ENCODE assay signal across 7 mouse cellular contexts in the genomic region with DNA sequence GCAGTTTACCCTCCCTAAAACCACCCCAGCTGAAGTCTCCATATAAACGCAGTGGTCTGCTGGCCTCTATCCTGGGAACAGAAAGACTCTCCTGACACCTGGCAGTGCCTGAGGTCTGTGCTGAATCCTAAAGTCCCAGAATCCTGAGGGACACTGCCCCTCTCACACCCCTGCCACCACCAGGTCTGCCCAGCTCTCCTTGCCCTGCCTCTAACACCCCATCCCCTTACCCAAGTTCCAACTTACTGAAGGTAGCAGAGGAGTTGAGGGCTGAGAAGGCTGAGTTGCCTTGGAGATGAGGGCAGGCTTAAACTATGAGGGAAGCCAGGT. TPM values are rescaled to one million over a fixed set of nuclear protein-coding genes. Genes with fewer than 3 reads are reported as not detected.
DNase-seq lines count a peak whose midpoint lies in the region; ATAC-seq and TF ChIP-seq lines count a peak whose summit lies in the region.

No protein-coding gene starts in this region.

- peaks cover 3% of the 10 kb centered on the region; the same call in 1 of the 2 replicates for H3K9me3 ChIP-seq in liver, embryonic 11.5 days (ENCODE audit: control insufficient read depth, low read length)
- H3K9me3 ChIP-seq in forebrain, embryonic 10.5 days, result peaks cover 10% of the 10 kb centered on the region
- no peaks in the 10 kb centered on the region for H3K9me3 ChIP-seq in hindbrain, postnatal 0 days (ENCODE audit: low read length)
- H3K9me3 ChIP-seq in neural tube, embryonic 15.5 days (replicated peaks), result no peaks in the 10 kb centered on the region

- H3K4me1 ChIP-seq in liver, embryonic 11.5 days (replicated peaks; ENCODE audit: control insufficient read depth, insufficient read depth, low read length), result peaks cover 5% of the 10 kb centered on the region
- H3K4me1 ChIP-seq in forebrain, embryonic 10.5 days, result peaks cover 58% of the 10 kb centered on the region
- peaks cover 26% of the 10 kb centered on the region for H3K4me1 ChIP-seq in hindbrain, postnatal 0 days (ENCODE audit: insufficient read depth, low read length)
- peaks cover 56% of the 10 kb centered on the region for H3K4me1 ChIP-seq in neural tube, embryonic 15.5 days

- H3K4me2 ChIP-seq in liver, embryonic 11.5 days, result peak overlapping the region; percentile 46
- peak overlapping the region; percentile 67 for H3K4me2 ChIP-seq in hindbrain, postnatal 0 days (ENCODE audit: low read depth, low read length)
- H3K4me2 ChIP-seq in neural tube, embryonic 15.5 days, result peak overlapping the region; percentile 83

- DNase-seq in liver, embryonic 11.5 days (ENCODE audit: low spot score), result no peak
- no peak for DNase-seq in liver
- no peak for DNase-seq in forebrain, embryonic 10.5 days (ENCODE audit: extremely low spot score, low spot score)
- no peak for DNase-seq in hindbrain, postnatal 0 days (ENCODE audit: low spot score)
- DNase-seq in right cerebral cortex, postnatal 10 days (ENCODE audit: low spot score in 2 of 2), result no peak

- H3K36me3 ChIP-seq in liver, embryonic 11.5 days (ENCODE audit: control insufficient read depth, insufficient read depth, low read length), result peaks cover 2% of the 10 kb centered on the region; the same call in 1 of the 2 replicates
- H3K36me3 ChIP-seq in forebrain, embryonic 10.5 days (replicated peaks), result peaks cover 56% of the 10 kb centered on the region
- H3K36me3 ChIP-seq in hindbrain, postnatal 0 days (ENCODE audit: insufficient read depth, low read length), result peaks cover 14% of the 10 kb centered on the region
- peaks cover 22% of the 10 kb centered on the region for H3K36me3 ChIP-seq in neural tube, embryonic 15.5 days

- WGBS in liver, embryonic 11.5 days, result 22% methylated on average over 1 of the region's 1 CpGs
- 11% methylated on average over 1 of the region's 1 CpGs for WGBS in forebrain, embryonic 10.5 days
- WGBS in hindbrain, postnatal 0 days, result 12% methylated on average over 1 of the region's 1 CpGs
- 6% methylated on average over 1 of the region's 1 CpGs for WGBS in neural tube, embryonic 15.5 days

- no peak overlapping the region for H3K27ac ChIP-seq in liver, embryonic 11.5 days (ENCODE audit: low read depth, low read length)
- peak overlapping the region; percentile 99 for H3K27ac ChIP-seq in forebrain, embryonic 10.5 days
- H3K27ac ChIP-seq in hindbrain, postnatal 0 days, result peak overlapping the region; percentile 89
- H3K27ac ChIP-seq in neural tube, embryonic 15.5 days (replicated peaks), result peak overlapping the region; percentile 98

- no peak overlapping the region for H3K4me3 ChIP-seq in liver, embryonic 11.5 days (ENCODE audit: low read depth, low read length)
- peak overlapping the region; percentile 64 for H3K4me3 ChIP-seq in forebrain, embryonic 10.5 days
- H3K4me3 ChIP-seq in hindbrain, postnatal 0 days (ENCODE audit: low read length), result peak overlapping the region; percentile 33
- peak overlapping the region; percentile 43 for H3K4me3 ChIP-seq in neural tube, embryonic 15.5 days (replicated peaks)

- peaks cover 58% of the 10 kb centered on the region for H3K27me3 ChIP-seq in liver, embryonic 11.5 days (replicated peaks; ENCODE audit: control insufficient read depth, insufficient read depth, low read length)
- peaks cover 45% of the 10 kb centered on the region for H3K27me3 ChIP-seq in forebrain, embryonic 10.5 days (ENCODE audit: poor library complexity, severe bottlenecking)
- H3K27me3 ChIP-seq in hindbrain, postnatal 0 days (ENCODE audit: insufficient read depth, low read length), result no peaks in the 10 kb centered on the region
- no peaks in the 10 kb centered on the region for H3K27me3 ChIP-seq in neural tube, embryonic 15.5 days (replicated peaks)

- TF ChIP-seq CTCF in hindbrain, postnatal 0 days (IDR thresholded peaks at IDR 0.05; ENCODE audit: low read depth), result no peak

- no peak for ATAC-seq in liver, embryonic 11.5 days (replicated peaks; ENCODE audit: low FRiP score)
- ATAC-seq in hindbrain, postnatal 0 days, result no peak
- no peak for ATAC-seq in neural tube, embryonic 15.5 days (ENCODE audit: low FRiP score)
- ATAC-seq in megakaryocyte progenitor cell, adult 5-6 weeks (replicated peaks; ENCODE audit: poor library complexity), result no peak

- no peak overlapping the region for H3K9ac ChIP-seq in liver, embryonic 11.5 days (ENCODE audit: low read depth, low read length)
- H3K9ac ChIP-seq in hindbrain, postnatal 0 days (replicated peaks; ENCODE audit: low read length), result peak overlapping the region; percentile 54
- peak overlapping the region; percentile 59 for H3K9ac ChIP-seq in neural tube, embryonic 15.5 days (replicated peaks)

RNA-seq across cellular contexts. Expression of gene Ddr1, which starts 7.0 kb away (rescaled TPM):
- 13.2 and 15.9 TPM in 2 replicates for polyA plus RNA-seq in liver, embryonic 11.5 days (2014; fragmentation: Nextera tagmentation; extraction: Ambion mirVana)
- 105 and 112 TPM in 2 replicates for polyA plus RNA-seq in forebrain, embryonic 10.5 days (2016; fragmentation: Nextera tagmentation; extraction: Ambion mirVana)
- total RNA-seq in hindbrain, postnatal 0 days (2014; rRNA removed), result 108 and 139 TPM in 2 replicates
- 63.3 and 66.3 TPM in 2 replicates for polyA plus RNA-seq in hindbrain, postnatal 0 days (2015; fragmentation: Nextera tagmentation; extraction: Ambion mirVana)
- 73.8 and 76.4 TPM in 2 replicates for polyA plus RNA-seq in neural tube, embryonic 15.5 days (2015; fragmentation: Nextera tagmentation; extraction: Ambion mirVana)
- 0.15 TPM in 1 of 2 replicates, not detected in the other for total RNA-seq in megakaryocyte progenitor cell, adult 5-6 weeks (2015)
- 0.25 TPM in 1 of 2 replicates, not detected in the other for total RNA-seq in megakaryocyte progenitor cell, adult 5-6 weeks (2017)

RNA-seq across cellular contexts. Expression of gene Gtf2h4, which starts 23.9 kb away (rescaled TPM):
- polyA plus RNA-seq in liver, embryonic 11.5 days (2014; fragmentation: Nextera tagmentation; extraction: Ambion mirVana), result 55.3 and 58.6 TPM in 2 replicates
- 59.3 and 62.3 TPM in 2 replicates for polyA plus RNA-seq in forebrain, embryonic 10.5 days (2016; fragmentation: Nextera tagmentation; extraction: Ambion mirVana)
- total RNA-seq in hindbrain, postnatal 0 days (2014; rRNA removed), result 26.1 and 27.2 TPM in 2 replicates
- polyA plus RNA-seq in hindbrain, postnatal 0 days (2015; fragmentation: Nextera tagmentation; extraction: Ambion mirVana), result 18.6 and 21.3 TPM in 2 replicates
- polyA plus RNA-seq in neural tube, embryonic 15.5 days (2015; fragmentation: Nextera tagmentation; extraction: Ambion mirVana), result 24.1 and 30.7 TPM in 2 replicates
- total RNA-seq in megakaryocyte progenitor cell, adult 5-6 weeks (2015), result 26.2 and 31.8 TPM in 2 replicates
- 24.8 and 29.5 TPM in 2 replicates for total RNA-seq in megakaryocyte progenitor cell, adult 5-6 weeks (2017)

RNA-seq across cellular contexts. Expression of gene Vars2, which starts 30.0 kb away (rescaled TPM):
- 18.8 and 20.6 TPM in 2 replicates for polyA plus RNA-seq in liver, embryonic 11.5 days (2014; fragmentation: Nextera tagmentation; extraction: Ambion mirVana)
- polyA plus RNA-seq in forebrain, embryonic 10.5 days (2016; fragmentation: Nextera tagmentation; extraction: Ambion mirVana), result 19.3 and 20.2 TPM in 2 replicates
- 37.3 and 46.8 TPM in 2 replicates for total RNA-seq in hindbrain, postnatal 0 days (2014; rRNA removed)
- 12.6 and 14.8 TPM in 2 replicates for polyA plus RNA-seq in hindbrain, postnatal 0 days (2015; fragmentation: Nextera tagmentation; extraction: Ambion mirVana)
- polyA plus RNA-seq in neural tube, embryonic 15.5 days (2015; fragmentation: Nextera tagmentation; extraction: Ambion mirVana), result 12.8 and 17.9 TPM in 2 replicates
- 5.7 and 11.4 TPM in 2 replicates for total RNA-seq in megakaryocyte progenitor cell, adult 5-6 weeks (2015)
- total RNA-seq in megakaryocyte progenitor cell, adult 5-6 weeks (2017), result 12.7 and 14.9 TPM in 2 replicates

RNA-seq across cellular contexts. Expression of gene Mucl3, which starts 53.9 kb away (rescaled TPM):
- 0.09 and 0.18 TPM in 2 replicates for polyA plus RNA-seq in liver, embryonic 11.5 days (2014; fragmentation: Nextera tagmentation; extraction: Ambion mirVana)
- polyA plus RNA-seq in forebrain, embryonic 10.5 days (2016; fragmentation: Nextera tagmentation; extraction: Ambion mirVana), result 0.12 and 0.14 TPM in 2 replicates
- total RNA-seq in hindbrain, postnatal 0 days (2014; rRNA removed), result 0.61 TPM in 1 of 2 replicates, not detected in the other
- polyA plus RNA-seq in hindbrain, postnatal 0 days (2015; fragmentation: Nextera tagmentation; extraction: Ambion mirVana), result 0.10 TPM in 1 of 2 replicates, not detected in the other
- 0.22 TPM in 1 of 2 replicates, not detected in the other for polyA plus RNA-seq in neural tube, embryonic 15.5 days (2015; fragmentation: Nextera tagmentation; extraction: Ambion mirVana)
- total RNA-seq in megakaryocyte progenitor cell, adult 5-6 weeks (2015), result not detected in 2 replicates
- not detected in 2 replicates for total RNA-seq in megakaryocyte progenitor cell, adult 5-6 weeks (2017)
